Mouse (Mus musculus) lung, postnatal 36 days (tissue): ENCODE data around the gene Dnm1.
A peak's percentile ranks its signal among the peaks of the same experiment; 100 is the strongest.

Experiments used
- DNase-seq: peaks from one replicate; pipeline ENCODE4 v3.0.0; 2022; ENCODE audit warnings: mixed read lengths

Gene Dnm1

GRCm38 (mm10) chr2:32335888-32336287 is 17.2 kb downstream of the Dnm1 start:
- no peak for DNase-seq

DNA sequence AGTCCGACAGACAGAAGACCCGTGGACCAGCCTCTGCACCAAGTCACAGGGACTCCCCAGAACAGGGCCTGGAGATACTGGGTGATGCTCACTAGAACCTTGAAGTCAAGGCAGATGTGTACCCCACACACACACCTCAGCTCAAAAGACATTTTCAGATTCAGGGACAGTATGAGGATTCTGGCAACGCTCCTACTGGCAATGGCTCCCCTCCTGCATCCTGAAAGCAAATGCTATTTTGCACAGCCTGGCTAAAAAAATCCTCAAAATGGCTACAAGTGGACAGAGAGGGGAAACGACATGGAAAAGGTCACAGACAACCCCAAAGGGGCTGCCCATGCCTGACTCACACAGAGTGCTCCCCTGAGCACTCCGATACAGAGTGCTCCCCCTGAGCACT is 21.0 kb downstream of the Dnm1 start:
- DNase-seq, result no peak

DNA sequence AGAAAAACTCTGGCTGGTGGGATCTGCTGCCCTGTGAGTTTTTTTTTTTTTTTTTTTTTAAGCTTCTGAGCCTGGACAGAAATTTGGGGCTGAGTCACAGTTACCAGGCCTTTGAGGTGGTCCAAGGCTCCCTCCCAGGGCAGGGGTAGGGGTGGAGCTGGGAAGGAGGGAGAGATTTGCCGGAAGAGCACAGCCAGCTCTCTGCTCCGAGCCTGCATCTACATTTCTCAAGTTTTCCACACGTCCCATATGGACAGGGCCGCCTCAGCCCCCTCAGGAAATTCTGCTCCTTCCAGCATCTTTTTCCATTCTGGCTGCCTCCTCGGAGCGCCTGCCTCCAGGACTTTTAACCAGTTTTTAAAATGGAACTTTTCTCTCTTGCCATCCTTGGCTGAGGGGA is 23.6 kb downstream of the Dnm1 start:
- no peak for DNase-seq

DNA sequence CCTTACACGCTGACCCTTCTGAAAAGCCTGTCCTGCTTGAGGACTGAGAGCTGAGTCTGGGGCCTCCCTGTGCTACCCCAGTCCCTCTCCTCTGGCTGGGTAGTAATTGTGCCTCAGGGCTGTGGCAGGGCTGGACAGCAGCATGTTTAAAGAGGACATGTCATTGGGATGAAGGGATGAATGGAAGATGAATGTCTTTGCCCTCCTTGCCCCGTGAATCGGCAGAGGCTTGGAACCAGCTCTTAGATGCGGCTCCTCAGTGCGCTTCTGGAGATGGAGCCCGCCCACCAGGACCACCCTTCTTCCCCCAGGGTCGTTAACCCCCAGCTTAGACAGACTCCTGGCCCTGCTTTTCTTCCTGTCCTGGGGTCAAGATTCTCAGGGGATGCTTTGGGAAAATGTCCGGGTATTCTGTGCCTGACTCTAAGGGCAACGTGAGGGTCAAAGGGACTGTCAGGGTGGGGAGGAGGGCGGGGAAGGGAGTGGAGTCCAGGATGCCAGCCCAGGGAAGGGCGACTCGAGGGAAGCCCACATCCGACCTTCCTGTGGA is 24.2 kb downstream of the Dnm1 start:
- no peak for DNase-seq

DNA sequence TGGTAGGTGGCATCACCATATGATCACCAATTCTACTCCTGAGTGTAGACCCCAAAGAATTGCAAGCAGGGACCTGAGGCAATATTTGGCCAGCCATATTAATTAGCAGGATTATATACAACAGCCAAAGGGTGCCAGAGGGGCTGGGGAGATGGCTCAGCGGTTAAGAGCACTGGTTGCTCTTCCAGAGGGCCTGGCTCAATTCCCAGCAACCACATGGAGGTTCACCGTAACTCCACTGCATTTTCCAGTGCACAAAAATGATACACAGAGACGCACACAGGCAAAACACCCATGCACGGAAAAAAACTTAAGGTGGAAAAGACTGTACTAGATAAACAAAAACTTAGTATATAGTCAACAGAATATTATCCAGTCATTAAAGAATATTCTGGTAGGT is 25.9 kb downstream of the Dnm1 start:
- no peak for DNase-seq

DNA sequence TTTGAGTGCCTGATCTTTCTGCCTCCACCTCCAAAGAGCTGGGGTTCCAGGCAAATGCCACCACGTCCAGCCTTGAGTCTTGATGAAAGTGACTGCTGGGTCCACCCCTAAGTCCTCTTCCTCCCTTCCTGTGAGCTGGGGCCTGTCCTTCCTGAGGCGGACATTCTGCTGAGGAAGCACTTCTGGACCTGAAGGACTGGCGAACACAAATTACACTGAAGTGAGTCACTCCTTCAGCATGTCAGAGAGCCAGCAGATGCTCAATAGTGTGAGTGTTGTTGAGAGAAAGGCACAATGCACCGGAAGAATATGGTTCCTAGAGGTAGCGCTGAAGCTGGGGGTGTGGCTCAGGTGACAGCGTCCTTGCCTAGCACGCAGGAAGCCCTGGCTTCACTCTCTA is 27.8 kb downstream of the Dnm1 start:
- peak; percentile 42 for DNase-seq

DNA sequence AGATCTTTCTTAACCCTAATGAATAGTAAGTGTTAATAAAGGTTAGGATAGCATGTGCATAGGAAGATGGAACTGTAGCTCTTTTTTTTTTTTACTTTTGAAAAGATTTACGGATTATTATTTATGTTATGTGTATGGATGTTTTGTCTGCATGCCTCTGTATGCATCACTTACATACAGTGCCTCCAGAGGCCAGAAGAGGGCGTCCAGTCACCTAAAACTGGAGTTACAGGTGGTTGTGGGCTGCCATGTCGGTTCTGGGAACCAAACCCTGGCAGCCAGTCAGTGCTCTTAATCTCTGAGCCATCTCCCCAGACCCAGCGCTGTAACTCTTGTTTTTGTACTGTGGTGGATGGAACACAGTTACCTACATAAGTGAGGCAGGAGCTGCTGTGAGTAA is 28.8 kb downstream of the Dnm1 start:
- no peak for DNase-seq

GRCm38 (mm10) chr2:32322754-32323741 is 30.1 kb downstream of the Dnm1 start:
- no peak for DNase-seq

GRCm38 (mm10) chr2:32321591-32322298 is 31.4 kb downstream of the Dnm1 start:
- DNase-seq, result no peak

DNA sequence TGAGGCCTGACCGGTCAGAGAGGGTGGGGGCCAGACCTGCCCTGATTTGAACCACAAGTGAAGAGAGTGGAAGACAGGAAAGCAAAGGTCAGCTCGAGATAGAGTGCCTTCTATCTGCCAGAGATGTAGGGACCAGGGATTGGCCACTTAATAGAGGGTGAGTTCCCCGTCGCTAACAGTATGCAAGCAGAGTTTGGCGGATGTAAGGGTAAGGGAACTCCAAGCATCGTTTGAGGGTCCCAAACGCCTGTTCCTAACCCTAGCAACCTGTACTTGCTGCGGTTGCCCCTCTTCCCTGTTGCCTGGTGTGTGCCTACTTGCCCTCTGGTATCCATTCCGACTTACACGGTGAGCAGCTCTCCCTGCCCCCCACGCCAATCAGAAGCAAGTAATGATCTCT is 32.4 kb downstream of the Dnm1 start:
- no peak for DNase-seq

DNA sequence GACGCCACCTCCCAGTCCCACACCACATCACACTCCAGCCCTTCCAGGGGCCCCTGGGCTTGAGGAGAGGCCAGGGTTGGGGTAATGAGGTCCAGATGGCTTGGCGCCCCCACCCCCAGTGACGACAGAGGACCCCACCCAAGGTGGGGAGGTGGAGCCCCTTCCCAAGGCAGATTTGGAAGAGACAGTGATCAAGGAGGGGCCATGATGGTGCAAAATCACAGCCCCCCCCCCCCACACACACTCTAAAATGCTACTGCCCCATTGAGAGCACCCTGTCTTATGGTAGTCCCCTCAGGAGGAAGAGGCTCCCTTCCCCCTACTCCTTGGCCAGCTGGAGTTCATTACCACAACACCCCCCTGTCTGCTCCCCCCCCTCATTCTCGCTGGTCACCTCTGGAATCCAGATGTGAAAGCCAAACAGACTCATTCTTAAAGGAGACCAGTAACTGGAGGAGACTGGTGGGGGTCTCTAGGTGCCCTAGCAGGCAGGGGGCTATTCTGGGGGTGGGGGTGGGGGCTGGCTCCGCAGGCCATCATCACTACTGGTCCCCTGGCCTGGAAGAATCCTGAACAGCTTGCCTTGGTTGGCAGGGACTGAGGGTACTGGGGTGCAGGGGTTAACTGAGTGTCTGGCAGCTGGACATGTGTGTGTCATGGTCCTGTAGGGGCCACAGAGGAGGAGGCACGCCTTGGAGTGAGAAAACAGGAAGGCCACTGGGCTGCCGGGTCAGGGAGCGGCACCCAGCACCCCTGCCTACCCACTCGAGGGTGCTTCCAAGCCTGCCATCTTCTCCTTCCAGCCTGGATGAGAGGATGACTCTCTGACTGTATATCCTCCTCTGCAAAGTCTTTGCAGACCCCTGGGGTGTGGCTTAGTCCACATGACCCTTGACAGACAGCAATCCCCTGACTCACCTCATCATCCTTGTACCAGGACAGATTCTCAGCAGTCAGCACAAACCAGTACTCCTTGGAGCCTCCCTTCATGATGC is 33.3 kb downstream of the Dnm1 start:
- peak; percentile 34 for DNase-seq

DNA sequence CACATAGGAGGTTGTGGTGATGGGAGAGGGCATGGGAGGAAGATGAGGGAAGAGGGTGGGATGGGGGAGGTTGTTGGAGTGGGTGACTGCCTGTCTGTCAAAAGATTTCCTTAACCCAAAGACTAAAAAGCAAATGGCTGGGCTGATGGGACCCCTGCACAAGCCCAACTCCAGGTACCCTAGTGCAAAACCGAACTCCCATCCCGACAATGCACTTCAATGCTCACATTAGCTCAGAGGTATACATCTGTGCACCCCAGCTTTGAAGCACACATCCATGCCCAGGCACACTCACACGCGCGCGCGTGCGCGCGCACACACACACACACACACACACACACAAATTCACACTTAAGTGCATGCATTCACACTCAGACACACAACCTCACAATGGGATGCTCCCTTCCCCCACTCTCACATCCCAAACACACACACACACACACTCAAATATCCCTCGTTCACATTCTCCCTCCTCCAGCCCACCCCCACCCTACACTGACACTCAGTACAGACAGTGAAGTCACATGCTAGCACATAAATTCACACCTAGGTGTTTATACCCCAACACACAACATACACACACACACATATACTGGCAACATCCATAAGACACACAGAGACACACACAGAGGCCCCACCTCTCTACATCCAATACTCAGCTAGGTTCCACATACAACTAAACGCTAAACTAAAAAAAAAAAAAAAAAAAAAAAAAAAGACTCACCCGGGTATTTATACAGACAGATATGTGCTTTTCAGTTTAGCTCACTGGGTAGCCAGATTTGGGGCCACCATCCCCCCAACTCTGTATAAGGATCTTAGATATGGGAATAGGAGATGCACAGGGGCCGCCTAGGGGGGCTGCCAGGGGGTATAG is 34.2 kb downstream of the Dnm1 start:
- DNase-seq, result no peak

- DNase-seq, result peak; percentile 65
Observed at GRCm38 (mm10) chr2:32317791-32318417, 35.2 kb downstream of the Dnm1 start.

DNA sequence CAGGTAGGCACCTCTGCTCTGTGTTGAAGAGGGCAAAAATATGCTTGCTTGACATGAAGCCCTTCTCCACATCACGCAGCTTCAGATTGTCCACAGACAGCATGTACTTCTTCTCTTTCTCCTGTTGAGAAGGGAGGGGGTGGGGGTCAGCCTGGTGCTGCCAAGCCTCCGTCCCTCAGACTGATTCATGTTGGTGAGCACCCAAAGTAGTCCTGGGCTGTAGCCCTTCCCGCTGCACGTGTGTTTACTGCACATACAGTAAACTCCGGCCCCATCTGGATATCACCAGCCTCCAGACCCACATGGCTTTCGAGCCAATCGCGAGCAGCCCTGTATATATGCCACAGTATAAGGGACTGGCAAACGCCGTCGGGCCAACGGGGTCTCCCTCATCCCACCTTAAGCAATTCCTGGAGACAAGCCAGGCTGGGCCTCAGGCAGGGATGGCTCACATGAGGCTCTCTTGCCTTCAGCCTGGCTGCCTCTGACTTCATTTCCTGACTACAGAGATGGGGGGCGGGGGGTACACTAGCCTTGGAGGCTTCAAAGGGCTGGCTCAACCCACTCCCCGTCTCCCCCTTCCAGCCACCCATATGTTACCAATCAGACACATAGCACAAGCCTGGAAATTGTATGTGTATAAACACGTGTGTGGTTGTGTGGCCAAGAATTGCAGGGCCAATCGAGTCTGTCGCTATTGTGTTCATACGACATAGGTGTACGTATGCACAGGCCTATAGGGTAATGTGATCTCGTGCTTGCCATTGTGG is 36.1 kb downstream of the Dnm1 start:
- no peak for DNase-seq

DNA sequence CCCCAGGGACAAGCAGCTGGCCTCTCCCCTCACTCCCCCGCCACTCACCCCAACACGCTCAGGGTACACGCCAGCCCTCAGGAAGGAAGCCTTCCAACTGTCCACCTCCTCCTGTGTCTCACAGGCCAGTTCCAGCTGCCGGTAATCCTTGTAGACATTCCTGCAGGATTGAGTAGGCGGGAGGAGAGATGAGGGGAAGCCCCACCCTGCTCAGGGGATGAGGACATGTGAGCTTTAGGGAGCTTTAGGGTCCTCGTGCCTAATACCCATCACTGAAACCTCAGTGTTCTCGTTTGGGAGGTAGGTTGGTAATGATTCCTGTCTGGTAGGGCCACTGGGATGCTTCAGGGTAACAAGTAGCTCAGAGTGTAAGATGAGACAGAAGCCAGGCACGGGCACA is 37.4 kb downstream of the Dnm1 start:
- peak; percentile 37 for DNase-seq

DNA sequence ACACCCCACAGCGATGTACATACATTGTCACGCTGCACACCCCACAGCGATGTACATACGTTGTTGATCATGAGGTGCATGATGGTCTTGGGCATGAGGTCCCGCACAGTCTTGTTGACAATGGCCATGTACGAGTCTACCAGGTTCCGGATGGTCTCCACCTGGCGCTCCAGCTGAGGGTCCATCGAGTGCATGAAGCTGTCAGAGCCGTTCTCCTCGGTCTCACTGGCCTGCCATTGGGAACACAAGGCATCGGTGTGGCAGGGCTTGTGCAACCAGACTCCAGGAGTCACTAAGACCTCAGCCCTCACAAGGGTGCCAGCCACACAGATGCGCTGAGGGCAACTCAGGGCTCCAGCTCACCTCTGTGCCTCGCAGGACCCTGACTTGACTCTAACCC is 38.3 kb downstream of the Dnm1 start:
- no peak for DNase-seq

- peak; percentile 85 for DNase-seq
Observed at GRCm38 (mm10) chr2:32312318-32312964, 40.7 kb downstream of the Dnm1 start.

DNA sequence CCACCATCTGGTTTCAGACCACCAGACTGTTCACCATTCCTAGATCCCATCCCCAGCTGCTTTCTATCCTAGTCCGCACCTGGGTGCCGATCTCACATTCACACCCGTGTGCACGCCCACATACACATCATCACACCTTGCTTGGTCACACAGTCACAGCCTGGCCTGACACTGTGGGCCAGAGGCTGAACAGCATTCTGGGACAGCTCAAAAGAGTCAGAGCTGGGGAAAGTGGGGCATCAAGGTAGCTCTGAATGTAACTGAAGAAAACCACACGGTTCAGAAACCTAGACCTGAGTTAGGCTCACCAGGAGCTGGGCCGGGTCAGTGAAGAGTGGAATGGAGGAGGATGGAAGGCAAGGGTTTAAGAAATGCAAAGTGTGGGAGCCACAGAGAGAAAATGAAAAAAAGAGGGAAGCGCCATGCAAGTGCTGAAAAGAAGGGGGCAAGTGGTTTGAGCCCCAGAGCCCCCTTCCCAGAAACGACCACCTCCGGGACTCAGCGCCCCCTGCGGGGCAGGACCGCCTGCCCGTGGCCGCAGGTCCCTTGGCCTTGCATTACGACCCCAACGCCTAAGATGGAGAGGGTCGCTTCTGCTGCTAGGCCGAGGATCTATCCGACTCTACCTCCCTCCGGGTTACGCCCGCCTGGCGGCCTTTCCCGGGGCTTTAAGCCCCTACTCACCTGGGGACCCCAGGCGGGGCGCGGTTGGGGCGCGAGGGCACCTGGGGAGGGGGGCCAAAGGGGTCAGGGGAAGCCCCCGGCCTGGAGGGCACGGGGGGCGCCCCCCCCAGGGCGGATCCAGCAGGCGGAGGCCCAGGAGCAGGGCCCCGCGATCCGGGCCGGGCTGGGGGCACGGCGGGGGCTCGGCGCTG is 41.5 kb downstream of the Dnm1 start:
- DNase-seq, result no peak
